Comparison of ENCODE assay signal across 1 mouse cellular context in genomic region chr10:82797119-82797491, GRCm38 (mm10).
TF ChIP-seq lines count a peak whose summit lies in the region.

No protein-coding gene starts in this region.

TF ChIP-seq in MEL, 35 proteins besides CTCF, POLR2A, EP300 and RAD21:
- no peak for TF ChIP-seq MAZ (IDR thresholded peaks at IDR 0.05; ENCODE audit: low read depth, low read length)
- TF ChIP-seq MAX (IDR thresholded peaks at IDR 0.05; ENCODE audit: low read length), result no peak
- TF ChIP-seq SMC3 (IDR thresholded peaks at IDR 0.05; ENCODE audit: low read depth, low read length), result no peak; the same call in 1 of the 2 replicates
- TF ChIP-seq ZC3H11A (IDR thresholded peaks at IDR 0.05; ENCODE audit: low read depth, low read length), result no peak
- TF ChIP-seq TCF12 (IDR thresholded peaks at IDR 0.05; ENCODE audit: low read depth, low read length), result no peak
- TF ChIP-seq NRF1 (IDR thresholded peaks at IDR 0.05; ENCODE audit: insufficient read depth, low read depth, low read length, poor library complexity, severe bottlenecking), result no peak
